8 mouse cellular contexts compared by ENCODE assay signal in genomic region chr5:65106876-65107772, GRCm38 (mm10). TPM values are rescaled to one million over a fixed set of nuclear protein-coding genes. Genes with fewer than 3 reads are reported as not detected.
DNase-seq lines count a peak whose midpoint lies in the region; ATAC-seq lines count a peak whose summit lies in the region.

Gene Klhl5, plus strand, starts transcription at chr5:65107539.

- H3K36me3 ChIP-seq in intestine, embryonic 14.5 days (ENCODE audit: control insufficient read depth, insufficient read depth, low read length), result no peaks in the 10 kb centered on the region

- no peaks in the 10 kb centered on the region for H3K27me3 ChIP-seq in intestine, embryonic 14.5 days (replicated peaks; ENCODE audit: control insufficient read depth, insufficient read depth, low read length)

- intact Hi-C loops in left cerebral cortex, postnatal 10 days (cut with DNase I), result no loop called here

- DNase-seq in adrenal gland, adult (ENCODE audit: inconsistent age in 2 of 2, low spot score in 1 of 2), result peak; percentile 92 to 98
- peak; percentile 90 for DNase-seq in embryo, embryonic 10.5 days (ENCODE audit: low spot score)
- DNase-seq in gastrocnemius, postnatal 25 days, result peak; percentile 87
- peak; percentile 97 for DNase-seq in intestine, embryonic 14.5 days (ENCODE audit: low spot score)
- DNase-seq in left cerebral cortex, postnatal 10 days (ENCODE audit: extremely low spot score in 1 of 2, low spot score in 2 of 2), result peak; percentile 73 to 94
- DNase-seq in right cerebral cortex, postnatal 14 days, result peak; percentile 86
- peak; percentile 92 for DNase-seq in urinary bladder, postnatal 25 days (ENCODE audit: low spot score)

- H3K4me1 ChIP-seq in intestine, embryonic 14.5 days (replicated peaks; ENCODE audit: control insufficient read depth, insufficient read depth, low read length), result 0 out of 2 replicates have a peak, but pooled peaks cover 3% of the 10 kb centered on the region

- ATAC-seq in intestine, embryonic 14.5 days (replicated peaks; ENCODE audit: low FRiP score, low TSS enrichment, low read depth), result peak; percentile 97
- ATAC-seq in megakaryocyte progenitor cell, adult 5-6 weeks (replicated peaks; ENCODE audit: poor library complexity), result peak; percentile 79

- 4% methylated on average over 46 of the region's 56 CpGs for WGBS in intestine, embryonic 14.5 days

- peak within 1 kb of the TSS; percentile 79 for H3K9ac ChIP-seq in intestine, embryonic 14.5 days (ENCODE audit: low read length)

- H3K27ac ChIP-seq in intestine, embryonic 14.5 days (ENCODE audit: low read depth), result peak within 1 kb of the TSS; percentile 66

- H3K4me2 ChIP-seq in intestine, embryonic 14.5 days (ENCODE audit: low read length), result peak within 1 kb of the TSS; percentile 53

- no peaks in the 10 kb centered on the region for H3K9me3 ChIP-seq in intestine, embryonic 14.5 days (ENCODE audit: control insufficient read depth, low read length)

- peak within 1 kb of the TSS; percentile 67 for H3K4me3 ChIP-seq in intestine, embryonic 14.5 days (ENCODE audit: low read depth, low read length)

RNA-seq across cellular contexts. Expression of gene Klhl5, which starts in this region (rescaled TPM):
- 1 to 10 TPM; 6.5 to 6.8 TPM for total RNA-seq in gastrocnemius, postnatal 25 days (2021)
- polyA plus RNA-seq in intestine, embryonic 14.5 days (2014; fragmentation: Nextera tagmentation; extraction: Ambion mirVana), result 15.8 and 16.8 TPM in 2 replicates
- total RNA-seq in left cerebral cortex, postnatal 10 days (2021), result 10 to 100 TPM; 61.4 to 62.9 TPM
- 84.6 and 87.6 TPM in 2 replicates for total RNA-seq in megakaryocyte progenitor cell, adult 5-6 weeks (2015)
- total RNA-seq in megakaryocyte progenitor cell, adult 5-6 weeks (2017), result 49.1 and 58.1 TPM in 2 replicates

Comparison
In these comparisons a context has a peak if more than half of its experiments do, and no peak if none do; other contexts are left out.
1. Peak in every context shown above with its lines: DNase-seq, ATAC-seq, H3K4me3 ChIP-seq and H3K27ac ChIP-seq.
2. RNA of gene Klhl5 (total RNA-seq): 49.1 to 87.6 TPM in megakaryocyte progenitor cell, adult 5-6 weeks and 61.4 to 62.9 TPM in left cerebral cortex, postnatal 10 days; 6.5 to 6.8 TPM in gastrocnemius, postnatal 25 days; every median in the first group is over 4 times any median in the second.